Mouse (Mus musculus): ENCODE measurements around the gene Tnnt3. TPM values are rescaled to one million over a fixed set of nuclear protein-coding genes. Genes with fewer than 3 reads are reported as not detected.

Tnnt3 gene
- total RNA-seq, 2 experiments from 2014 or later = not detected

DNA sequence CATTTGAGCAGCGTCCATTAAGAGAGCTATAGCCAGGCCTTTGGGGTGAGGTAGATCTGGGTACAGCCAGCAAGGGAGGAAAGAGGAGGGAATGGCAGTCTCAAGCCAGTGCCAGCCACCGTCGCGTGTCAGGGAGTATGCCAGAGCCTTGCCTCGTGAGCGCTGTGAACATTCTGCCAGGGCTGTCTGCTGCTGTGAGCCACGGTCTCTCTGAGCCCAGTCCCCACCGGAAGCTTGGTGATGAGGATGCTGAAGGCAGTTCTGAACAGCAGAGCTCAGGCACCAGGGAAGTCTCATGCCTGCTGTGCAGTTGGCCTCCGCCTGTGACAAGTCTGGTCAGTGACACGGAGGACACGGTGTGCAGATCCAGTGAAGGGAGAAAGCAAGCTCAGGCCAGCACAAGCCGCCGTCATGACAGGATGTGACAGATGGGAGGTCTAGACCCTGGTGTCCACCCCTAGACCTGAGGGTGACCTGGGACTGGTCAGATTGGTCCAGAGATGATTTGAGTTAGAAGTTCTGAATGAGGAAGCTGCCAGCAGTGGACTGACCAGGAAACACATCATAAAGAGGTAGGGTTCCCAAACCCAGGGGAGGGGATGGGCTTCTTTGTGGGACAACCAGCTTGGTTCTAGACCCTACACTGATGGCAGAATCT is 21.7 kb upstream of the Tnnt3 start:
- no peak for DNase-seq

DNA sequence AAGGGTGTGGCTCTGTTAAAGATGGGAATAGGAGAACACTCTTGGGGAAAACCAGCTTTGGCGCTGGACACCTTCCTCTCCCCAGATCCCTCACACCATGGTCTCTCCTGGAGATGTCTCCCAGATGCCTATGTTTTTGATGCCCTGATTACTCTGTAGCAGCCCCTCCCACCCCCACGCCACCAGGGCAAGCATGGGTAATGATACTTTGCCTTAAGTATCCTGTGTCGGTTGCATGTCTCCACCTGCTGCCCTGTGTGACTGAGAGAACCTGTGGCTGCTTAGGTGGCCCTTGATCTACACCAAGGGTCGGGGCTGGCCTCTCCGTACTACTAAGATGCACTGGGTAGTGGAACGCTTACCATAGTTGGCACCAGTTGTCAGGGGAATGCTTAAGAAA is 20.6 kb upstream of the Tnnt3 start:
- no peak for DNase-seq

DNA sequence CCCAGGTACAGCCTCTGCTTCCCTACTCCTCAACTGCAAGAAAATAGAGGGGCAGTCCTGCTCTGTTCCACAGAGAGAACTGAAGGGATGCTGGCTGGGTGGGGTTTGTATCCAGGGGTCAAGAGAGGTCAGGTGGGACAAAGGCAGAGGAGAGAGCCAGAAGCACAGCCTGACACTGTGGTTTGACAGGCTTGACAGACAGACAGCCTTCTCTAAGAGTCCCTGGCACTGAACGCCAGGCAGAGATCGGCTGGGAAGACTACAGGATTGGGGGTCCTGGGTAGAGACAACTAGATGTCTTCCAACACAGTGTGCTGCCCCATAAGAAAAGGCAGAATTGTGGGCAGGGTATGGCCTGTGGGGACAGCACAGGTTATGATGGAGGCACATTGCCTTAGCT is 20.1 kb upstream of the Tnnt3 start:
- no peak for DNase-seq

DNA sequence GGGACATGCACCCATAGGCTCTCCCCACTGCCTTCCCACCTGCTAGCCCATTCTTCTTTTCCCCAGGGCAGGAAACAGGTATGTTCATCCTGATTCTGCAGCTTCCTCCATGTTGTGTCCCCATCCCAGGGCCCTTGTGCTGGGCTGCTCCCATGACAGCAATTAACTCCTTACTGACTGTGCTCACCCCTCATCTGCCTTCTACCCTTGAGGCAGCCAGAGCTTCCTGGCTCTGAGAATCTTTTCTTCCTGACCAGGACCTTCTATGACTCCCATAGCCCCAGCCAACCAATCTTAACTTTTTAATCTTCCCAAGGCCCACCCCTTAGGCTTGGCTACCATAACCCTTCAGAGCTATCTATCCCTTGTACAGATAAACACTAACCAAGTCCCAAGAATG is 19.3 kb upstream of the Tnnt3 start:
- DNase-seq = no peak

DNA sequence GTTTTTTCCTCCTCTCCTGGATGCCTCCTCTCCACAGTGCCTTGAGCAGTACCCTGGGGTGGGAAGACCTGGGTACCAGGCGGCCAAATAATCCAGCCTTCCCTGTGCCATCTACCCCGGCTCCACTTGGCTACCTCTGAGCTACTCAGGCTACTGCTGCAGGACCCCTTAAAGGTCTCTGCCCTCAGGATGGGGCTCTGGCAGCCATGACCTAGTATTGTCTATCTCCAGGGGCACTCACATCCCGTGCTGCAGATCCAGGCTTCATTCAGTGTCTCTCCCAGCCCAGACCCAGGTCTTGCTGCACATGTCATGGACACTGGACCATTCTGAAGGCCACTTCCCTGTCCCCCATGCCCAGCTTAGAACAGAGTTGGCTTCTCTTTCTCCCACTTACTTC is 18.8 kb upstream of the Tnnt3 start:
- DNase-seq = no peak

DNA sequence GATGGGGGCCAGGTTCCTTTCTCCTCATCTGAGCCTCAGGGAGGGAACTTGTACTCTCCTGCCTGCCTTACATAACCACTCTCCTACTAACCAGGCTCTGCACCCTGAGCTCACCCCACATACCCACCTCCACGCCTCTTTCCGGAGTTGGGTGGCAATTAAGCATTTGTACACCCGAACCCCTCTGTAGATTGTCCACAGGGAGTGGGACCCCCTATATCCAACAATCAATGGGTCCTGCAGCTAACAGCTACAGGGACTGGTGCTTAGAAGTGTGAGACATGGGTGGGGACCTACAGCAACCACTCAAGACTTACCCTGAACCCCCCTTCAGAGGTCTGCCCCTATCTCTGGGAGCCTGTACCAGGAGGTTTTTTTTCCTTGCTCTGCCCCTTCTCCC is 18.0 kb upstream of the Tnnt3 start:
- no peak for DNase-seq

DNA sequence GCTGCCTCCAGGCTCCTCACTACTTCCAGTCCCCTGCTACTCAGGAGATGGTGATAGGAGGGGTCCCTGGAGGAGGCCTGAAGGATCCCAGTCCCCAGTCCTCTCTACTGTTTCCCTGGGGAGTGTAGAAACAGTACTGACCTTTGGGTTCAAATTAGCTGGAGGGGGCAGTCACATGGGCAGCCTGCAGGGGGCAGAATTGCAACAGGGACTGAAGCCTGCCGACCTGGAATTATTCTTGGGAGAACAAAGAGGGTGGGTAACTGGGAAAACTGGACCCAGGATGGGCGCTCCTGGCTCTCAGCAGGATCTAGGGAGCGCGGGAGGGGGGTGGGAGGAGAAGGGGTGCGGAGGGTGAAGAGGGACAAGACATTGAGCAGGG is 17.5 kb upstream of the Tnnt3 start:
- peak; percentile 26 to 40 for DNase-seq

DNA sequence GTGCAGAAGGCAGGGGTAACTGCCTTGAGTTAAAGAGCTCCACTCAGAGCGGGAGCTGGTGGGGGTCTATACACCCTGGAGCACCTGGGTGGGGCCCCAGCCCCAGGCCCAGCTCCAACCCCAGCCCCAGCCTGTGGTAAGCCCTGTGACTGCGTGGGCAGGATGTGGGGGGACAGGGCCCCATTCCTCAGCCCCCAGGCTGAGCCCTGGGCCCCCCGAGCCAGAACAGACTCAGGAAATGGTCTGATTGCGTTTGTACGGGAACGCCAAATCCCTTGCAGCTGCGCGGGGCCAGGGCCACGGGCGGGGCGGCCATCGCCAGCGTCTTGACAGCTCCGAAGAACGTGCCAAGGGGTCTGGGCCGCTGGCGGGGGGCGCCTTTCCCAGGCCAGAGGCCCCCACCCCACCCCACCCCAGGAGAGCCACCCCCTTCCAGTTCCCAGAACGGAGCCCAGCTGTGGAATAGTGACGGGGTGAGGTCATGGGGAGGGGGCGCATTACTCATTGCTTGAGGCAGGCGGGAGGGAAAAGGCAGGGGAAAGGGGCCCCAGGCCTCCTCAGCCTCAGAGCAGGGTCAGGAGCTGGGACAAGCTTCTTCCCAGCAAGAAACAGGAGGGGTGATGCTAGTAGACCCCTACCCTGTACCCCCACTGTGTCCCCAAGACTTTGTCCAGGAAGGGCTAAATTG is 16.9 kb upstream of the Tnnt3 start:
- no peak for DNase-seq

DNA sequence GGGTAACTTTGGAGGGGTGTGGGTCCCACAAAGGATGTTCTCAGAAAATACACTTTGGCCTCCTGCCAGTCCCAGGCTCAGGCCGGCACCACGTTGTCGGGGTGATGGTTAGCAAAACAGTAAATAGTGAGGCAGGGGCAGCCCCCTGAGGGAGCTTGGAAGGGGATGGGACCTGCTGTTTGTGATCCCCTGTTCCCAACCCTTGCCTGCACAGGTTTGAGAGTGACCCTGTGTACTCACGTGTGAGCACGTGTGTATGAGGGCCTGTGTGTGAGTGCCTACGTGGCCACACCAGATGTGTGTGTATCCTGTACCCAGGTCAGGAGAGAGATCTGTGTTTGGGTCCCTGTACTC is 16.4 kb upstream of the Tnnt3 start:
- no peak for DNase-seq

DNA sequence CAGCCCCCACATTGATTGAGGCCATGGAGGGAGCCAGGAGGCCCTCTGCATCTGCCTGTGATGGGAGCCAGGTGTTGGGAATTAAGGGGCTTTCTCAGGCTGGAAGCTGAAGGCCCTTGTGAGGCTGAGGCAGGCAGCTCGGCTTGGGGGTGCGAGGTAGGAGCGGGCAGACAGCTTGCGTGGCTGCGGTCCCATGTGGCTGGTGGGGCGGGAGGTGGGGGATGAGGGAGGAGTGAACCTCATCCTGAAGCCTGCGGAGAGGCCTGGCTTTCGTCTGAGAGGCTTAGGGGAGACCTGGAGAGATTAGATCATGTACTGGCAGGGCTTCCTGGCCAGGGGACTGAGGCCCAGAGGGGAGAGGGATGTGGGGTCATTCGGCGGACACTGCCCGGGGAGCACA is 15.5 kb upstream of the Tnnt3 start:
- no peak for DNase-seq

DNA sequence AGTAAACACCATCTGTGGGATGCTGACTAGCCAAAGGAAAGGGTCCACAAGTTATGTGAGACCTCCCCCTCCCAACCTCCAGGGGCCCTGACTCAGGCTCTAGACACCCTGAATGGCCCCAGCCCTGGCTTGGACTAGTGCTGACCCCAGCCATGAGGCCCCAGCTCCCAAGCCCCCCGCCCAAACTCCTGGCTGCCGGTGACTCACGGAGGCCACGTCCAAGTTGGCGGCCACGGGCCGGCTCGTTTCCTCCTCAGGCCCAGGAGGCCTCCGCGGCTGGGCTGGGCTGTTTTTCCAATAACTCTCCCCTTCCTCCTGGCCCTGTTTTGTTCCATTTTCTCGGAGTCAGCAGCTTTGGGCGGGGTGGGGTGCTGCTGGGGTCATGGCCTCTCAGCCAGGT is 13.9 kb upstream of the Tnnt3 start:
- DNase-seq = no peak

DNA sequence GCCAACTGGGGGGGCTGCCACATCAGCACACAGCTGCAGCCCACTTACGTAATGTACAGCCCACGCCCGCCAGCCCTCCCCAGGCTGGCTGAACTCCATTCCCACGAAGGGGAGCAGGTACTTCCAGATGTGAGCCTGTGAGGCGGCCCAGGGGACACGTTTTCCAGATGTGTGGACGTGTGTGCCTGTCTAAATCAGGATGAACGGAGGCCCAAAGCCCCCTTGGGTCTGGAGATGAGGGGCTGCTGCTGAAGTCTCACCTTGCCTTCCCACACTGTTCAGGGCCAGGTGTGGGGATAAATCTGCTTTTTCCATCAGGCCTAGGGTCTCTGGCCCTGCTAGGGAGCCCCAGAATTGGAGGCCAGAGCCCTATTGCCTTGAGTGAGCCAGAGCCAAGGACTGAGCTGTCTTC is 11.9 kb upstream of the Tnnt3 start:
- no peak for DNase-seq

DNA sequence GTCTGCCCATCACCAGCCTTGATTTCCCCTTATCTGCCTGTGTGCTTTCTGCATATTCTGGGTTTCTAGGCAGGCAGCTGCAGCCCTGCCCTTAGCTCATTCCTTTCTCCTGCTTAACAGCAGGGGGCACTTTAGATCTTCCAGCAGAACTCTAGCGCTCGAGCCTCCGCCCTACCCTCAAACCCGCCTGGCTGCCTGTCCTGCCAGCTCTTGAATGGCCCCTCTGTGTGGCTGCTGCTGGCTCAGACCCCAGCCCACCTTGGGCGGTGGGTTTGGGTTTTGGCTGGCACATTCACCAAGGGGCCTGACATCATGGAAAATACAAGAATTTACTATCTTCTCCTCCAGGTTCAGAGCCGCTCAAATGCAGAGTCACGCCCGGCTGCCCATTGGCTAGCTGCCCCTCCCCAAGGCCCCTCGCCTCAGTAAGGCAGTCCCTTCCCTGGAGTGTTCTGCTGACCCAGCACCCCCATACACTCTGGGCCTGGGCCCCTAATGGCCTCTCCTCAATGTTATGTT is 11.2 kb upstream of the Tnnt3 start:
- peak; percentile 36 to 42 for DNase-seq

DNA sequence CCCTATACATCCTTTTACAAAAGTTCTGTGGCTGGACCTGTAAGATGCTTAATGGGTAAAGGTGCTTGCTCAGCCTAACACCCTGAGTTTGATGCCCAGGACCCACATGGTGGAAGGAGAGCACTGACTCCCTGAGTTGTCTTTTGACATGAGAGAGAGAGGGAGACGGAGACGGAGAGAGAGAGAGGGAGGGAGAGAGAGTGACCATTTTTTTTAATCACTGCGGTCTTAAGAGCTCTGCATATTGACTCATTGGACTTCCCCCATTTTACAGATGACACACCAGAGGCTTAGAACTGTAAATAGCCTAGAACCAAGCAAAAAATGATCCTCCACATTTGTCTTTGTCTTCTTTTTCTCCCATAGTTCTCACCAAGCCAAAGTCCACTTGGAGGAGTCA is 10.6 kb upstream of the Tnnt3 start:
- no peak for DNase-seq

DNA sequence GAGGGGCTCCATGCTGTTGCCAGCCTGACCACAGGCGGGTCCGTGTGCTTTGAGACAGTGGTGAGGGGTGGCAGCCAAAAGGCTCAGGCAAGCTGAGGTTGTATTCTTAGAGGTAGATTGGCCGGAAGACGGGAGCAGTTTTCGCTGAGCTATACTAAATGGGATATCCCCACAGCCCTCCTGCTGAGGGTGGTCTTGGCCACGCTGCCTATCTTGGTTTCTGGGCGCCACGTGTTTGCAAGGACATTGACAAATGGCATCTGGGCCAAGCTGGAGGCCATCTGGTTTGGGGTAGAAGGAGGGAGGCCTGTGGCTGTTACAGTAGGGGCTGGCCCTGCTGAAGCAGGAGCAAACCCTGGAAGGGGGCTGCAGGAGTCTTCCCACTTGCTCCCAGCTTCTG is 5.1 kb upstream of the Tnnt3 start:
- DNase-seq = no peak

DNA sequence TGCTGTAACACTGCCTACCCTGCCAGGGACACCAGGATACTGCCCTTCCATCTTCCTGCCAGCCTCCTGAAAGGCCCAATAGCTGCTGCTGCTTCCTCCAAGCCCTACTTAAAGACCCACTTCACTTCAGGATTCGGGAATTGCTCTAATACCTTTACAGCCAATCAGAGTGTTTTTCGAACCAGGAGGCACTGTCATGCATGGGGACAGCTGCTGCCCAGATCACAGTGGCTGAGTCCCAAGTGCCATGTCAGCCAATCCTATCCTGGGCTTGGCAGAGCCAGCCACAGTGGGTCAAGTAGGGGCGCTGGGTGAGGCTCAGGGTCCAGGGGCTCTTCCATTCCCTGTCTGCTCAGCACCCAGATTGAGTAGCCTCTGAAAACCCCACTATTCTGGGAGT is 2.5 kb upstream of the Tnnt3 start:
- DNase-seq = no peak

DNA sequence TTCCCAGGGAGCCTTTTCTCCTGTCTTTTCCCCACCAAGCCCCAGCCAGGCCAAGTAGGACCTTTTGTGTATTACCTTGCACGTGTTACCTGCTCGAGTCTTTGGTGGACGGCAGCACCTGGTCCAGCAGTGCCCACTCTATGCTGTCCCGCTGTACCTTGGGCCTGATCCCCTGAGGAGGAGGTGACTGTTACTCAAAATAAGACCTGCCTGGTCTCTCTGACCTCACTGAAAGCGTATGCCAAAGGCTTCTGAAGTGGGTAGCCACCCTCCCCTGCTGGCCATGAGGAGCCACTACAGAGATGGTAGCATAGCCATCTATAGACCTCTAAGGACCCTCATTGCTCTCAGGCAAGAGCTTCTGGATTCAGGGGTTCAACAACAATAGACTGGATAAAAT is 1.8 kb upstream of the Tnnt3 start:
- no peak for DNase-seq

DNA sequence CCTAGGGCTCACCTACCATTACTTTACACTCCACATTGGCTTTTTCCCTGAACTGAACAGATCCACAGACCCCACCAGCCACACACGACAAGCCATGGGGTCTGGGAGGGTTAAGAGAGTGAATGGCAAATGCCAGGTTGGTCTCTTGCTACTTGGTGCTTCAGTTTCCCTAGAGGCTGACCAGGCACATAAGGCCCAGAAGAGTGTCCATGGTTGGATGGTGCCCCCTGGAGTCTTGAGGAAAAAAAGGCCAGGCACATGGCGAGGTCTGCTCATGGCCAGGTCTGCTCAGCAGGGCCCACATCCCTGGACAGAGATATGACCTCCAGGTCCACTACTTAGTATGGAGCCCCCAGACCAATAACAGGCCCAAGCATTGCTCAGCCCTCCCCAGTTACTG is 861 bp upstream of the Tnnt3 start:
- DNase-seq = no peak

DNA sequence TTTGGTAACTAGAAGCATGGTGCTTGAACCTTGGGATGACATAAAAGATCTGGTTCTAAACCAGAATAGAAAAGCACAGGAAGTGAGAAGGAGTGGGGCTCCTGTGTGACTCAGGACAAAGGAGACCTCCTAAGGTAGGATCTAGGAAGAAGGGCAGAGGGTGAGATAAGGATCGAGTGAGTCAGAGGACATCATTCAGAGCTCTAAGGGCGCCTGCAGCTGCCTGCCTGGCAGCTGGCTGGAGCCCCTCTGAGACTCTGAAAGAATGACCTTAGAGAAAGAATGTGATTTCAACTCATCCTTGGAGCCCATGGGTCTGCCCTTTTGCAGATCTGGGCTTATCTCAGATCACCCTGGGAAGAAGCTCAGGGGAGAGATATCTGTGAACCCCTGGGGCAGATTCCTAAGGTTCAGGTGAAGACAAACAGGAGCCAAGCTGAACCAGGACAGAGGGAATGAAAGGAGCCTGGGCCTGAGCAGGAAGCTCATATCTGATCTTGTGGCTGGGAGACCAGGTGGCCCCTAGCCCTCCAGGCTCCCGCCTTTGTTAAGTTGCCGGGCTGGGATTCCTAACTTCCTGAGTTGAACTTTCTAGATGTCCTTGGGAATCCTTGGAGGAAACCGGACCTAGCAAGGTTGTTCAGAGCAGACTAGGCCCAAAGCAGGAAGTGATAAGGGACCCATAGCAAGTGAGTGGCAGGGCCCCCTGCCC is 530 bp downstream of the Tnnt3 start:
- no peak for DNase-seq

DNA sequence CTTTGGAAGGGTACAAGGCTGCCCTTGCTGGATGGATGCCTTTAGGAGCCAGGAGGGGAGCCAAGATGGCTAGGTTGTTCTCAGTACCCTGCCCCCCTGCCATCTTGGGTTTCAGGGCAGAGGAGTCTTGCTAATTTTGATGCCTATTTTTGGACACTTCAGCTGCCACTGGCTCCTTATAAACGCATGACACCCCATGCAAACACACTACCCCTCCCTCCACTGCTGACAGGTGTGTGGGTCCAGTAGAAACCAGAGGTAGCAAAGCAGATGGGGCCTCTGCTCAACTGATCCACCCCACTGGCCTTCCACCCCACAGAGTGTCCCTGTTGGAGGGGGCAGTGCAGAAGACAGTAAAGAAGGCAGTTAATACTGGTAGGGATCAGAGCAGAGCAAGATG is 1.4 kb downstream of the Tnnt3 start:
- DNase-seq = no peak

DNA sequence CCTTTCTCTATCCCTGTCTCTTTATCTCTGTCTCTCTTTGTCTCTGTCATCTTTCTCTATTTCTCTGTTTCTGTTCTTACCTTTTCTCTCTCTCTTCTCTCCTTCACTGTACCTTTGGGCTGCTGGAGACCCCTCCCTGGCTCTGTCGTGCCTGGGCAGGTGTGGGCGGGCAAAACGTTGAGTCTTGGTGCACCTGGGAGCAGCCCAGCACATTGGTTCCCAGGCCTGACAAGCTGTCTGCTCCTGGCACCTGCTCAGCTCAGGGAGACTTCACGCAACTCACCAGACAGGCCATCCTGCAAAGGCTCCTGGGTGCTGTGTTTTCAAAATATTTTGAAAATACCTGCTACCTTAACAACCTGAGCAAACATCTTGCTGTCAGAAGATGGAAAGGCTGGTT is 4.6 kb downstream of the Tnnt3 start:
- DNase-seq = no peak

DNA sequence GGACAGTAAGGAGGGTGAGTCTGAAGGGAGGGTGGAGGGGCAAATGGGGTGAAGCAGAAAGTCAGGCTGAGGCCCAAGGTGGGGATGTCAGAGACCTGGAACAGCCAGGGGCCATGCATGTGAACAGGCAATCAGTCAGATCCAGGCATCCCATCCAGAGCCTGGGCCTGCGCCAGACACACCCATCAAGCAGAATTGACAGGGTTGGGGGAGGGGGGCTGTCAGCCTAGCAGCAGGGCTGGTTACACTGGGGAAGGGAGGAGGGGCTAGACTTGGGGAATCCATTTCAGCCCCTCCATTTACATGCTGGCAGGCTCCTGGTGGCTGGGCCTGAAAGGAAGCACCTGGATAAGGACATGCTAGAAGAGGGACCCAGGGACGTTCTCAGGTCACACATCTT is 7.3 kb downstream of the Tnnt3 start:
- DNase-seq = no peak

DNA sequence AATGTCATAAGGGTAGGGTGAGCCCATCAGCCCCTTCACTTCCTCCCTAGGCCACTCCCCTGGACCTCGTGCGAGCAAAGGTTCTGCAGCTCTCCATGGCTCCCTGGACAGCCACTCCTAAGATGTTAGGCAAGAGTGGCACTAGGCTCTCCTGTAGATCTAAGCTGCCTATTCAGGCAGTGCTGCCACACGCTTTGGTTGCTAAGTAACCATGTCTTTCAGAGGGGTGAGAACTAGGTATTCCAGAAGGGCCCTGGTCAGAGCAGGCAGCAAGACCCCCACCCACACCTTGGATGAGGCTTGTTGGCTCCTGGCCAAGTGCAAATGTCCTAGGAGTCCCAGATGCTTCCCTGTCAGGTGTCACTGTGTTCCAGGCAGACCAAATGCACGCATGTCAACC is 7.9 kb downstream of the Tnnt3 start:
- no peak for DNase-seq

DNA sequence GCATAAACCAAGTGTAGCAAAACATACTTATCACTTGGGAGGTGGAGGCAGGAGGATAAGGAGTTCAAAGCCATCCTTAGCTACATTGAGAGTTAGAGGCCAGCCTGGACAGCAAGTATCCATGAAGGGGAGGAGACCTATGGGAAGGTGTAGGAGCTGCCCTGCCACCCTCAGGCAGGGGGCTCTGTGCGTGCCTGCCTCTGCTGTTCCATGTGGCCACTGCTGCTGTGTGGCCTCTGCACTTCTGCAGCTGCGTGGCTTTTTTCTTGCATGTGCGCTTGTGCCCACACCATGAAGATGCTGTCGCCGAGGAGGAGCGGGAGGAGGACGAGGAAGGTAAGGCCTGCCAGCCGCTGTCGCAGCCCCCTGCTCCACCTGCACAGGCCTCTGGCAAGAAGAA is 8.8 kb downstream of the Tnnt3 start:
- DNase-seq = no peak
